Mouse (Mus musculus) brown adipose tissue, adult 24 weeks (tissue): ENCODE measurements around the gene Ak9. TPM values are rescaled to one million over a fixed set of nuclear protein-coding genes. Genes with fewer than 3 reads are reported as not detected.

ENCODE experiments used
- H3K27ac ChIP-seq: fragments of 200-500 bp; replicated peaks from 2 replicates; pipeline ENCODE4 v1.5.1; 2012; ENCODE audit warnings: low read depth, mild to moderate bottlenecking, low read length
- H3K4me1 ChIP-seq: fragments of 200-500 bp; 2 replicates; pipeline ENCODE4 v1.6.1; 2012; ENCODE audit warnings: low read length, mixed read lengths; ENCODE audit not compliant: control insufficient read depth, insufficient read depth, insufficient read length
- H3K4me3 ChIP-seq: fragments of 200-500 bp; 2 replicates; pipeline ENCODE4 v1.5.1; 2012; ENCODE audit warnings: low read depth, mild to moderate bottlenecking, low read length, moderate library complexity; ENCODE audit not compliant: insufficient read depth
- polyA plus RNA-seq: library from polyadenylated mRNA; stranded (reverse); fragments of >200 nt; gene quantifications from 2 replicates; pipeline ENCODE4 v1.2.4, GENCODE M21; 2012; ENCODE audit not compliant: missing spikeins, insufficient read depth, insufficient read length

The Ak9 gene
- polyA plus RNA-seq, 1 experiment = not detected

DNA sequence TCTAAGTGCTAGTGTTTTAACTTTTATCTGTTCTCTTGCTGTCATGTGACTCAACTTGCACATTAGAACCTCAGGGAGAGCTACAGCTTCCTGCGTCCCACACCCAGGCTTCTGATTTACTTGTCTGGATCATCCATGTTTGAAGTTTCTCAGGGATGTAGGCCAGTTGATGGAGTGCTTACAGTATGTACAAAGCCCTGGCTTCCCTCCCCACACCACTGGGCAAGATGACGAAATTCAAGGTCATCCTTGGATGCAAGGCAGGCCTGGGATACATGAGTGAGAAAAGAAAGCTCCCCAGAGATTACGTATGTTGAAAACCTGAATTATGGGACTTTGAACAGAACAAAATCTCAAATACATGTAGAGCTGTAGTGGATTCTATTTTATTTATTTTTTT lies 149.0 kb downstream of the Ak9 start:
- H3K4me3 ChIP-seq = no peak overlapping the region
- peaks cover 9% of the 10 kb centered on the region; the same call in 1 of the 2 replicates for H3K4me1 ChIP-seq
- no peak overlapping the region for H3K27ac ChIP-seq

DNA sequence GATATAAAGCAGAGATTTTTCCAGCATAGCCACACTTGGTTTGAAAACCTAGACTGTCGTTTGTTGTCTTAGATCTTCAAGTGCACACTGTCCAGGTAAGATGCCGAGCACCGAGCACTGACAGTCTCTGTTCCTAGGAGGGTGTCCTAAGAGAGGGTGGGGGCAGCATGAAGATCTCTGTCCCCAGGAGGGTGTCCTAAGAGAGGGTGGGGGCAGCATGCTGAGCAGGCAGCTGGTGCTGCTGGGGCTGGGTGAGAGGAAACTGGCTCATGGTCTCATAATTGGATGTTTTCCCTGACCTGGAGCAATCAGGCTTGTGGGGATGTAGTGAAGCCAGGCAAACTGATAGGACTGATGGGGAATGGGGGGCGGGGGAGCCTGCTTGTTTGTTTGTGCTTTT lies 156.2 kb downstream of the Ak9 start:
- no peak overlapping the region for H3K27ac ChIP-seq
- H3K4me1 ChIP-seq = 0 out of 2 replicates have a peak, but pooled peaks cover 8% of the 10 kb centered on the region
- H3K4me3 ChIP-seq = no peak overlapping the region

GRCm38 (mm10) chr10:41460501-41460900 lies 156.7 kb downstream of the Ak9 start:
- Histone ChIP-seq H3K4me3 (no peak overlapping the region), H3K27ac (no peak overlapping the region), H3K4me1 (0 out of 2 replicates have a peak, but pooled peaks cover 8% of the 10 kb centered on the region)

- H3K27ac ChIP-seq = no peak overlapping the region
- no peak overlapping the region for H3K4me3 ChIP-seq
- H3K4me1 ChIP-seq = 0 out of 2 replicates have a peak, but pooled peaks cover 8% of the 10 kb centered on the region
These were observed 157.4 kb downstream of the Ak9 start for GRCm38 (mm10) chr10:41461057-41461722.

GRCm38 (mm10) chr10:41464401-41464955 lies 160.7 kb downstream of the Ak9 start:
- 0 out of 2 replicates have a peak, but pooled peaks cover 8% of the 10 kb centered on the region for H3K4me1 ChIP-seq
- no peak overlapping the region for H3K4me3 ChIP-seq
- no peak overlapping the region for H3K27ac ChIP-seq

DNA sequence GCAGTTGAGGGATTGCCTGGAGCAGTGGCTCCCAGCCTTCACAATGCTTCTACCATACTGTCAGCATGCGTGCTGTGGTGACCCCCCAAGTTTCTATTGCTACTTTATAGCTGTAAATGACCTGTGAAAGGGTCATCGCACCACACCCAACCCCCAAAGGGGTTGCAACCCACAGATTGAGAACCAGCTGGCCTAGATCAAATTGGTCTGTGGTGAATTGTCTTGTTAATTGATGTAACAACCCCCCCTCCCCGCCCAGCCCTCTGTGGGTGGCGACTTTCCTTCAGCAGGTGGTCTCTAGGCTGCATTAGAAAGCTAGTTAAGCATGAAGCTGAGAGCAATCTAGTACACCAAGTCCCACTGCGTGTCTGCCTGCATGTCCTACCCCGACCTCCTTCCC lies 163.5 kb downstream of the Ak9 start:
- Histone ChIP-seq H3K4me3 (no peak overlapping the region), H3K27ac (no peak overlapping the region), H3K4me1 (no peaks in the 10 kb centered on the region)

- Histone ChIP-seq H3K4me1 (peaks cover under 1% of the 10 kb centered on the region; the same call in 1 of the 2 replicates), H3K27ac (no peak overlapping the region), H3K4me3 (no peak overlapping the region)
These were observed 166.9 kb downstream of the Ak9 start for GRCm38 (mm10) chr10:41470693-41471092.

DNA sequence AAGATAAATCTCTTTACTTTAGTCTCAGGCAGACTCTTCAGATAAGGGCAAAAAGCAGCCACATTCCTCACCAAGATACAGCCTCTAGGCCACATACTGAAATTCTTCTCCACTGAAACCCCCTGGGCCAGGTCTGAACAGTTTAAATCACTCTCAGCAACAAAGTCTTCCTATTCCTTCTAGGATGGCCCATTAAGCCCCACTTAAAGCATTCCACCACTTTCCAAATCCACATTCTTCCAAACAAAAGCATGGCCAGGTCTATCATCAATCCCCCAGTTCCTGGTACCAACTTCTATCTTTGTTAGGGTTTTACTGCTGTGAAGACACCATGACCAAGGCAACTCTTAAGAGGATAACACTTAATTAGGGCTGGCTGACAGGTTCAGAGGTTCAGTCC lies 168.8 kb downstream of the Ak9 start:
- peaks cover 5% of the 10 kb centered on the region for H3K4me1 ChIP-seq
- no peak overlapping the region for H3K4me3 ChIP-seq

GRCm38 (mm10) chr10:41472962-41473481 lies 169.2 kb downstream of the Ak9 start:
- Histone ChIP-seq H3K4me3 (no peak overlapping the region), H3K4me1 (peaks cover 5% of the 10 kb centered on the region), H3K27ac (no peak overlapping the region)

More for the DNA sequence above, 168.8 kb downstream of the Ak9 start:
- no peak overlapping the region for H3K27ac ChIP-seq

DNA sequence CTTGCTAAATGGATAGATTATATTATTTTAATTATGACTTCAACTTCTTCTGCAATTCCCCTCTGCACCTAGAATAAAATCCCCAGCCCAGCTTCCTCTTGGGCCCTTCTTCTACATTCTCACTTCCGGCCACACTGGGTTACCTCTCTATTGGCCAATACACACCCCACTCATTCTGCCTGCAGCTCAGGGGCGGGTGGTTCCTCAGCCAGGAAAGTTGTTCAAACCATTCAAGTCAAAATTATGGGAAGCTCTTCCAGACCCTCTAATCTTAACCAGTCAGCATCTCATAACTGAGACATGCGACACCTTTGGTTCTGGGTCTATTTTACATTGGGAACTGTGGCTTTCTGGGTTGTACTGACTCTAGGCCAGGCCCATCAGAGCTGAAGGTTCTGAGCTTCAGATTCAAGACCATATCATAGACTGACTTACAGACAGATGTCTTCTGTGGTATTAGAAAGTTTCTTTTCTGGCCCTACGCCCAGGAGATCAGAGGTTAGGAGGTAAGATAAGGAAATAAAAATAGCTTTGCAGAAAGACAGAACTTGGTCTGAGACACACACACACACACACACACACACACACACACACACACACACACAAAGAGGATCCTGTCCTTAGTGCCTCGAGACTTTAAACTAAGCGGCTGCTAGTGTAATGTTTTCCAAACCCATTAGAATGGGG lies 170.1 kb downstream of the Ak9 start:
- peaks cover 5% of the 10 kb centered on the region for H3K4me1 ChIP-seq
- no peak overlapping the region for H3K27ac ChIP-seq
- no peak overlapping the region for H3K4me3 ChIP-seq

- Histone ChIP-seq H3K4me3 (no peak overlapping the region), H3K27ac (peak overlapping the region; percentile 45; the same call in 1 of the 2 replicates), H3K4me1 (peaks cover 5% of the 10 kb centered on the region)
These were observed 171.2 kb downstream of the Ak9 start for GRCm38 (mm10) chr10:41474981-41475391.

DNA sequence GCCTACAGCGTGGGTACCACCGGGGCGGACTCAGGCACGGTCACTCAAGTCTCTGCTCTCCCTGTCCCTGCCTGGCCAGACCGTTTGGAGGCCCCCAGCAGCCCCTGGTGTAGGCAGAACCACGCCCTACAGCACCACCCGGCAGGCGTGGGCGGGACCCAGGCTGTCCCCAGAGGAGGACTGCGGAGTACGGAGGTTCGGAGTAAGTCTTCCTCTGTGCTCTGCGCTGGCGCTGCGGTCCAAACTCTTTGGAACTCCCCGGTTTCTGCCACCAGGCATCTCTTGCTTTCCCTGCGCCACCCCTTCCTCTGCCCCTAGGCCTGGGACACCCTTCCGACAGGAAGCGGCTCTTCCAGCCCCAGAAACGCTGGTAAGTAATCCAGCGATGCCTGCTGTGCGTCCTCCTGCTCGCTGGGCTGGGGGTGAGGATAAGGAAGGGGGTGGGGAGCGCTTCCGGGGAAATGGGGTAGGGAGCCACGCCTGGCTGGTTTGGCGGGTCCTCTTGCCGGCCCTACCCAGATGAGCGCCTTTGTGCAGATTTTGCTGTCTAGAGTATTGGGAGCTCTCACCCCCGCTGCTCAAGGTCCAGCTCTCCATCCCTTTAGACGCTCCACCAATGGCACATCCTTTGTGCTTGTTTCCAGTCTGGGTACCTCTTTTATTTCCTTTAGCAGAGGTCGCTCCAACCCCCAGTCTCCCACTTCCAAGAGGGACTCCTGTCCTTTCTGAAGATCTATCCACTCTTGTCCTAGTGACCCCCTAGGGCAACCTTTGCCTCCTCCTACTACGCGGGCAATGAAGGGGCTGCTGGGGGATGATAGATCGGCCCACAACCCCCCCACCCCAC lies 172.6 kb downstream of the Ak9 start, which contains the start of gene Mical1:
Gene Mical1 (plus strand): TSS at position 144 of the 847 bp plus-strand sequence.
- H3K4me1 ChIP-seq = peaks cover 5% of the 10 kb centered on the region
- peak within 1 kb of the TSS; percentile 71 for H3K27ac ChIP-seq
- H3K4me3 ChIP-seq = peak within 1 kb of the TSS; percentile 57

DNA sequence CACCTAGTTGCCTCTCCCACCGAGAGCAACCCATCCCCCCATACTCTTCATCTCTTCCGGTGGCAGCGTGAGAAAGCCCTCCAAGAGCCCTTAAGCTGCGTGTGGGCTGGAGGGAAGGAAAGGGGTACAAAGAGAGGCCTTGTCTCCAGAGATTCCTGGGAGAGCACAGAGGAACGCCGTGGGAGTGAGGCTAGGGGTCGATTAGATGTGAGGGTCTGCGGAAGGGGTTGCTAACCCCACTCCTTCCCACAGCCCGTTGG lies 173.2 kb downstream of the Ak9 start:
- peak overlapping the region; percentile 71 for H3K27ac ChIP-seq
- peaks cover 5% of the 10 kb centered on the region for H3K4me1 ChIP-seq
- peak overlapping the region; percentile 57 for H3K4me3 ChIP-seq

GRCm38 (mm10) chr10:41477278-41478181 lies 173.8 kb downstream of the Ak9 start:
- peaks cover 5% of the 10 kb centered on the region for H3K4me1 ChIP-seq

More at GRCm38 (mm10) chr10:41477278-41478181, 173.8 kb downstream of the Ak9 start:
- Histone ChIP-seq H3K4me3 (peak overlapping the region; percentile 57), H3K27ac (peak overlapping the region; percentile 71)
